Mouse (Mus musculus): ENCODE results near the gene Gfm2.

Gfm2 gene

GRCm38 (mm10) chr13:97225130-97225529 is 87.4 kb downstream of the Gfm2 start:
- in situ Hi-C loops (cut with MboI, MseI) = loop anchor here (5.0 kb wide), 1 partner anchor 367 kb away; no protein-coding TSS in a partner anchor

GRCm38 (mm10) chr13:97227795-97228194 is 90.1 kb downstream of the Gfm2 start:
- in situ Hi-C loops (cut with MboI, MseI) = loop anchor here (5.0 kb wide), 1 partner anchor 365 kb away; no protein-coding TSS in a partner anchor

DNA sequence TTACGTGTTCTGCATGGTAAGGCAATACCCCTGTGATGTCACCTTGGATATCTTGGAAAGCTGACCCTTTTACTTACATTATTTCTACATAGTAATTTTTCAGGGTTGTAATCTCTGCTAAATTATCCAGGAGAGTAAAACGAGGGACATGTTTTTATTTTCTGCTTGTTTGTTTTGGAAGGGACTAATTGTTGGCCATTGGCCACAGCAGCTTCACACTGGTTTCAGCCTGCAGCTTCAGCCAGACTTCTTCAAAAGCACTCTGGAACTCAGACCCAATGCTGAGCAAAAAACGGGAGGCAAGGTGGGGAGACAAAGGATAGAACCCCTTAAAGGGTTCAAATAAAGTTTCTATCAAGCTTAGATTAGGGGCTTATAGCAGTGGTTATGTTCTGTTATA is 92.4 kb downstream of the Gfm2 start:
- in situ Hi-C loops (cut with MboI, MseI) = loop anchor here (5.0 kb wide), 1 partner anchor 707 kb away; no protein-coding TSS in a partner anchor

Data from regulatory T cell (primary cell).